Mouse (Mus musculus): ENCODE data around the gene Dusp14.

DNA sequence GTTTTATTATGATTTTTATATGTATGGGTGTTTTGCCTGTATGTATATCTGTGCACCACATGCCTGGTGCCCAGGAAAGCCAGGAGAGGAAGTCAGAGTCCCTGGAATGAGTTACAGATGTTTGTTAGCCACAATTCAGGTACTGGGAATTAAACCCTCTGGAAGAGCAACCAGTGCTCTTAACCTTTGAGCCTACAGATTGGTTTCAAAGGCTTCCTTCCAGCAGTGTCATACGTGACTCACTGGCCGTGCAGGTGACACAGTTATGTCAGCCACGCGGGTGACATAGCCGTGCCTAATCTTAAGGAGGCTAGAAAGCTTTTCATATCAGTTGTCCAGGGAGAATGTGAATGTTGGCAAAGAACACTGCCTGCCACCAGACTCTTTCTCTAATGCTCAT, 35.4 kb downstream of the Dusp14 start:
- TF ChIP-seq CTCF (IDR thresholded peaks at IDR 0.05; ENCODE audit: low read depth): no peak
- no peak for TF ChIP-seq EP300 (IDR thresholded peaks at IDR 0.05; ENCODE audit: low read depth)
